Mouse (Mus musculus): ENCODE measurements around the gene Olfr816. TPM values are rescaled to one million over a fixed set of nuclear protein-coding genes. Genes with fewer than 3 reads are reported as not detected.
"Not testable (repeated sequence)": the region's sequence is repeated elsewhere in the genome, so short reads cannot be mapped to it uniquely, and the experiment has no call there.

Gene Olfr816
- not detected in 2 replicates for polyA plus RNA-seq (2012; rRNA removed)

DNA sequence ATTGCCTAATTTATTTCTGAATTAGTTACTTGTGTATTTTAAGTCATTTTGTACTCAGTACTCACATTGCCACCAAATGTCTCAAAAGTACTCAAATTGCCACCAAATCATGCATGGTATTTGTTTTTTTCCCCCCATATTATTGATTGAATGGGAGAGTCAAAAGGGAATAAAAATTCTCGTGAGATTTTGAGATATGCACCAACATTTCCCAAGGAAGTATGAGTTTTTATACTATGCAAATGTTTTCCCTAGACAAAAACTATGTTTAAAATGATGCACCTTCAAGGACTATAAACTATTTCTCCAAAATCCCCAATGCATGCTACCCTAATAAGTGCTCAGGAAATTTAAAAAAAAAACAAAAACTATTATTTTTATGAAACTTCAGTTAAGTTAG, at the start of gene Olfr816:
TSS of gene Olfr816 (minus strand) at position 101 of the 400 bp plus-strand sequence.
- DNase-seq, result no peak
- H3K4me3 ChIP-seq (ENCODE audit: control insufficient read depth, insufficient read depth, low read length), result no peak within 1 kb of the TSS
- H3K4me1 ChIP-seq (replicated peaks; ENCODE audit: control insufficient read depth, insufficient read depth, low read length), result no peaks in the 10 kb centered on the region
- no peak within 1 kb of the TSS for H3K27ac ChIP-seq (ENCODE audit: control insufficient read depth, insufficient read depth, low read length)
- no peaks in the 10 kb centered on the region for H3K27me3 ChIP-seq (ENCODE audit: control insufficient read depth, insufficient read depth, low read length)
- TF ChIP-seq POLR2A (IDR thresholded peaks at IDR 0.05; ENCODE audit: control insufficient read depth, extremely low read depth, insufficient read depth, low read length, poor library complexity) (no peak), CTCF (IDR thresholded peaks at IDR 0.05; ENCODE audit: borderline replicate concordance, control insufficient read depth, extremely low read depth, insufficient read depth, low read length, poor library complexity) (no peak)
- H3K36me3 ChIP-seq (ENCODE audit: control insufficient read depth, insufficient read depth, low read length), result no peaks in the 10 kb centered on the region
- 75% methylated on average over 1 of the region's 1 CpGs for WGBS

DNA sequence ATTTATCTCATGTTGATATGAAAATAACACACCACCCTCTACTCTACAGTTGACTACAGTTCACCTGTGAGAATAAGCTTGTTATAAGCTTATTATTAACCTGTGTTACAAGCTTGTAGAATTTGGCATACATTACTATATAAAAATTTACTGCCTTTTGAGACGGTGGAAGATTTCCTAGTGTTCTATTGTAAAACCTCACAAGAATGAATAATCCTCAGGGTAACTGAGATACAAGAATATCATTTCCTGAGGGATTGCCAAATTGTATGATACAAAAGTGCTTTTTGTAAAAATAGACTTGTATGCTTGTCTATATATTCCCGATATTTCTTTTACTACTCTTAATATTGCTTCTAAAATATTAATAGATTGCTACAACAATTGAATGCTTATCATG, 33.6 kb upstream of the Olfr816 start, which contains the start of gene Olfr818:
TSS of gene Olfr818 (minus strand) at position 101 of the 400 bp plus-strand sequence.
- TF ChIP-seq POLR2A (IDR thresholded peaks at IDR 0.05; ENCODE audit: control insufficient read depth, extremely low read depth, insufficient read depth, low read length, poor library complexity), result no peak
- no peak within 1 kb of the TSS for H3K27ac ChIP-seq (ENCODE audit: control insufficient read depth, insufficient read depth, low read length)
- no peaks in the 10 kb centered on the region for H3K36me3 ChIP-seq (ENCODE audit: control insufficient read depth, insufficient read depth, low read length)
- H3K27me3 ChIP-seq (ENCODE audit: control insufficient read depth, insufficient read depth, low read length), result no peaks in the 10 kb centered on the region
- no peaks in the 10 kb centered on the region for H3K4me1 ChIP-seq (replicated peaks; ENCODE audit: control insufficient read depth, insufficient read depth, low read length)
- WGBS, result 96% methylated on average over 2 of the region's 2 CpGs
- no peak within 1 kb of the TSS for H3K4me3 ChIP-seq (ENCODE audit: control insufficient read depth, insufficient read depth, low read length)
- no peak for DNase-seq

DNA sequence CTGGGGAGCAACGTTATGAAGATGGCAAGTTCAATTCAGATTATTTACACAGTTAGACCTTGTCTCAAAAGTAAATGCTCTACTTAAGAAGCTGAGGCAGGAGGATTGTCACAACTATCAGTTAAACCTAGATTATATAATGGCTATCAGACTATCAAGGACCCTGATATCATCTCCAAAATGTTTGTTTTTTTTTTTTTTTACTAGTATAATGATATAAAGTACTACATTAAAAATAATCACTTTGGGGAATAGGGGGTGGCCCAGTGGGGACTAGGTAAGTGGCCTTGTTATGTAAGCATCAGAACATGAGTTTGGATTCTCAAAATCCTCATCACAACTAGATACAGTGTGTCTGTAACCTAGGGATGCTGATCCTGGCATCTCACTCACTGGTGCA, 9.6 kb downstream of the Olfr816 start, which contains the start of gene Olfr815:
TSS of gene Olfr815 (minus strand) at position 101 of the 400 bp plus-strand sequence.
- H3K36me3 ChIP-seq (ENCODE audit: control insufficient read depth, insufficient read depth, low read length); H3K4me1 ChIP-seq (replicated peaks; ENCODE audit: control insufficient read depth, insufficient read depth, low read length); H3K4me3 ChIP-seq (ENCODE audit: control insufficient read depth, insufficient read depth, low read length); DNase-seq; H3K27ac ChIP-seq (ENCODE audit: control insufficient read depth, insufficient read depth, low read length); H3K27me3 ChIP-seq (ENCODE audit: control insufficient read depth, insufficient read depth, low read length): not testable (repeated sequence)
- 38% methylated on average over 1 of the region's 1 CpGs for WGBS

DNA sequence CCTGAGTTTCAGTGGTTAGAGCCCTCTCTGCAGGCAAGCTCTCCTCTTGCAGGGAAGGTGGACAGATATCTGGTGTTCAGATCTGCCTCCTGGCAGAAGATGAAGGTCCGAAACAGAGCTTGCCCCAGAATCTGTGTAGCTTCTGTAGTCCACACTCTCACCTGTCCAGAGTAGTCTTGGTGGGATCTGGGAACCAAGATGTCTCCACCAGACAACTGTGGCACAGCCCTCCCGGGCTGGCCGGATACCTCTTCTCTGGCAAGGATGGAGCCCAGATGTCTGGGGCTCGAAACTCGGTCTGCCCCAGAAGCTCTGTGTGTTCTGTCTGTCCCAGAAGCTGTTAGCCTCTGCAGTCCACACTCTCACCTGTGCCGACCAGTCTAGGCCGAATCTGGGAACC, 29.5 kb downstream of the Olfr816 start:
- no peak overlapping the region for H3K4me3 ChIP-seq (ENCODE audit: control insufficient read depth, insufficient read depth, low read length)
- WGBS, result 94% methylated on average over 7 of the region's 7 CpGs
- no peak for TF ChIP-seq POLR2A (IDR thresholded peaks at IDR 0.05; ENCODE audit: control insufficient read depth, extremely low read depth, insufficient read depth, low read length, poor library complexity)
- TF ChIP-seq CTCF (IDR thresholded peaks at IDR 0.05; ENCODE audit: borderline replicate concordance, control insufficient read depth, extremely low read depth, insufficient read depth, low read length, poor library complexity), result no peak
- H3K27ac ChIP-seq (ENCODE audit: control insufficient read depth, insufficient read depth, low read length), result no peak overlapping the region
- H3K27me3 ChIP-seq (ENCODE audit: control insufficient read depth, insufficient read depth, low read length), result no peaks in the 10 kb centered on the region
- no peak for DNase-seq
- no peaks in the 10 kb centered on the region for H3K4me1 ChIP-seq (replicated peaks; ENCODE audit: control insufficient read depth, insufficient read depth, low read length)
- no peaks in the 10 kb centered on the region for H3K36me3 ChIP-seq (ENCODE audit: control insufficient read depth, insufficient read depth, low read length)

DNA sequence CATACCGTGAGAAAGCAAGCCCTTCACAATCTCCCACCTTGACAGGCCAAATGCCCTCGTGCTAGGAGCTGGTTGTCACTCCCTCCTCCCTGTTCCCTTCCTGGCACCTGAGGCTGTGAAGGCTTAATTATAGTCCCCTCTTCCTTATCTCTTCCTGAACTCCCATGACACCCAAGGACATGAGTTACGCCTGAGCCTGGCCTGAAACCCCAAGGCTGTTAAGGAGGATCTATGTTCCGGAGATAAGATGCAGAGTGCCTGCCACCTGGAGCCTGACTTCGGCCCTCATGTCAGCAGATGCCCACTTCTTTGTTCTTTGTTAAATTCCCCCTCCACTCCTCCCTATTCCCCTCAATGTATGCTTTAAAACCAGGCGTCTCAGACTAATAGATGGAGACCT, 29.9 kb downstream of the Olfr816 start:
- H3K36me3 ChIP-seq (ENCODE audit: control insufficient read depth, insufficient read depth, low read length); DNase-seq; H3K4me1 ChIP-seq (replicated peaks; ENCODE audit: control insufficient read depth, insufficient read depth, low read length); H3K4me3 ChIP-seq (ENCODE audit: control insufficient read depth, insufficient read depth, low read length); H3K27me3 ChIP-seq (ENCODE audit: control insufficient read depth, insufficient read depth, low read length); H3K27ac ChIP-seq (ENCODE audit: control insufficient read depth, insufficient read depth, low read length): not testable (repeated sequence)
- WGBS, result 78% methylated on average over 6 of the region's 6 CpGs

DNA sequence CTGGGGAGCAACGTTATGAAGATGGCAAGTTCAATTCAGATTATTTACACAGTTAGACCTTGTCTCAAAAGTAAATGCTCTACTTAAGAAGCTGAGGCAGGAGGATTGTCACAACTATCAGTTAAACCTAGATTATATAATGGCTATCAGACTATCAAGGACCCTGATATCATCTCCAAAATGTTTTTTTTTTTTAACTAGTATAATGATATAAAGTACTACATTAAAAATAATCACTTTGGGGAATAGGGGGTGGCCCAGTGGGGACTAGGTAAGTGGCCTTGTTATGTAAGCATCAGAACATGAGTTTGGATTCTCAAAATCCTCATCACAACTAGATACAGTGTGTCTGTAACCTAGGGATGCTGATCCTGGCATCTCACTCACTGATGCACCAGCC, 35.6 kb downstream of the Olfr816 start, which contains the start of gene Olfr814:
TSS of gene Olfr814 (minus strand) at position 101 of the 400 bp plus-strand sequence.
- not testable (repeated sequence) for H3K27me3 ChIP-seq (ENCODE audit: control insufficient read depth, insufficient read depth, low read length); H3K4me1 ChIP-seq (replicated peaks; ENCODE audit: control insufficient read depth, insufficient read depth, low read length); H3K4me3 ChIP-seq (ENCODE audit: control insufficient read depth, insufficient read depth, low read length); H3K36me3 ChIP-seq (ENCODE audit: control insufficient read depth, insufficient read depth, low read length); H3K27ac ChIP-seq (ENCODE audit: control insufficient read depth, insufficient read depth, low read length); DNase-seq
- WGBS, result 80% methylated on average over 1 of the region's 1 CpGs

Other genes starting within 250 kb of the Olfr816 start
- gene Olfr801, start 241.7 kb downstream of the Olfr816 start, polyA plus RNA-seq (2012; rRNA removed), result not detected in 2 replicates
- not detected in 2 replicates for gene Olfr802, start 227.4 kb downstream of the Olfr816 start, polyA plus RNA-seq (2012; rRNA removed)
- not detected in 2 replicates for gene Olfr803, start 221.3 kb downstream of the Olfr816 start, polyA plus RNA-seq (2012; rRNA removed)
- gene Olfr804, start 212.4 kb downstream of the Olfr816 start, polyA plus RNA-seq (2012; rRNA removed), result not detected in 2 replicates
- not detected in 2 replicates for gene Olfr805, start 186.2 kb downstream of the Olfr816 start, polyA plus RNA-seq (2012; rRNA removed)
- gene Olfr806, start 173.7 kb downstream of the Olfr816 start, polyA plus RNA-seq (2012; rRNA removed), result not detected in 2 replicates
- not detected in 2 replicates for gene Olfr807, start 157.8 kb downstream of the Olfr816 start, polyA plus RNA-seq (2012; rRNA removed)
- not detected in 2 replicates for gene Olfr808, start 150.1 kb downstream of the Olfr816 start, polyA plus RNA-seq (2012; rRNA removed)
- not detected in 2 replicates for gene Olfr809, start 141.0 kb downstream of the Olfr816 start, polyA plus RNA-seq (2012; rRNA removed)
- gene Olfr810, start 120.7 kb downstream of the Olfr816 start, polyA plus RNA-seq (2012; rRNA removed), result not detected in 2 replicates
- gene Olfr811, start 111.2 kb downstream of the Olfr816 start, polyA plus RNA-seq (2012; rRNA removed), result not detected in 2 replicates
- gene Olfr812, start 69.5 kb downstream of the Olfr816 start, polyA plus RNA-seq (2012; rRNA removed), result not detected in 2 replicates
- gene Olfr813, start 60.2 kb downstream of the Olfr816 start, polyA plus RNA-seq (2012; rRNA removed), result not detected in 2 replicates
- not detected in 2 replicates for gene Olfr814, start 35.7 kb downstream of the Olfr816 start, polyA plus RNA-seq (2012; rRNA removed)
- gene Olfr815, start 9.7 kb downstream of the Olfr816 start, polyA plus RNA-seq (2012; rRNA removed), result not detected in 2 replicates
- not detected in 2 replicates for gene Olfr818, start 33.5 kb upstream of the Olfr816 start, polyA plus RNA-seq (2012; rRNA removed)
- not detected in 2 replicates for gene Olfr819, start 51.7 kb upstream of the Olfr816 start, polyA plus RNA-seq (2012; rRNA removed)
- not detected in 2 replicates for gene Olfr247, start 60.5 kb upstream of the Olfr816 start, polyA plus RNA-seq (2012; rRNA removed)
- gene Gm10310, start 69.5 kb upstream of the Olfr816 start, polyA plus RNA-seq (2012; rRNA removed), result not detected in 2 replicates
- not detected in 2 replicates for gene Olfr820, start 97.0 kb upstream of the Olfr816 start, polyA plus RNA-seq (2012; rRNA removed)
- gene Olfr821, start 114.8 kb upstream of the Olfr816 start, polyA plus RNA-seq (2012; rRNA removed), result not detected in 2 replicates
- not detected in 2 replicates for gene Olfr822, start 155.6 kb upstream of the Olfr816 start, polyA plus RNA-seq (2012; rRNA removed)
- gene Olfr823, start 199.8 kb upstream of the Olfr816 start, polyA plus RNA-seq (2012; rRNA removed), result not detected in 2 replicates
- gene Olfr824, start 214.4 kb upstream of the Olfr816 start, polyA plus RNA-seq (2012; rRNA removed), result not detected in 2 replicates

All from thymus, adult 2 months (tissue).